Mouse (Mus musculus): Measurements from ENCODE around the gene Skida1. TPM values are rescaled to one million over a fixed set of nuclear protein-coding genes. Genes with fewer than 3 reads are reported as not detected.

The Skida1 gene
- polyA plus RNA-seq, 1 experiment = 0.24 TPM

GRCm38 (mm10) chr2:18056786-18057255 is 8.0 kb upstream of the Skida1 start:
- DNase-seq (ENCODE audit: low read depth, low spot score) = peak; percentile 81
- WGBS = under 1% methylated on average over 37 of the region's 50 CpGs

GRCm38 (mm10) chr2:18055929-18056785 is 7.3 kb upstream of the Skida1 start:
- WGBS = under 1% methylated on average over 46 of the region's 66 CpGs
- peak; percentile 67 for DNase-seq (ENCODE audit: low read depth, low spot score)

- 20% methylated on average over 20 of the region's 20 CpGs for WGBS
- no peak for DNase-seq (ENCODE audit: low read depth, low spot score)
Observed at GRCm38 (mm10) chr2:18055016-18055928, 6.4 kb upstream of the Skida1 start, which contains the start of gene Mllt10. Gene Mllt10 (plus strand): TSS chr2:18055237.

- DNase-seq (ENCODE audit: low read depth, low spot score) = no peak
- 51% methylated on average over 2 of the region's 2 CpGs for WGBS
Observed at GRCm38 (mm10) chr2:18053951-18054530, 5.2 kb upstream of the Skida1 start.

GRCm38 (mm10) chr2:18053243-18053950 is 4.5 kb upstream of the Skida1 start:
- DNase-seq (ENCODE audit: low read depth, low spot score) = no peak
- 93% methylated on average over 1 of the region's 1 CpGs for WGBS

GRCm38 (mm10) chr2:18052581-18052980 is 3.7 kb upstream of the Skida1 start:
- no peak for DNase-seq (ENCODE audit: low read depth, low spot score)
- WGBS = 90% methylated on average over 3 of the region's 3 CpGs

GRCm38 (mm10) chr2:18051831-18052170 is 3.0 kb upstream of the Skida1 start:
- WGBS = 94% methylated on average over 3 of the region's 3 CpGs

GRCm38 (mm10) chr2:18051026-18051830 is 2.4 kb upstream of the Skida1 start:
- WGBS = 81% methylated on average over 11 of the region's 11 CpGs
- no peak for DNase-seq (ENCODE audit: low read depth, low spot score)

More at GRCm38 (mm10) chr2:18051831-18052170, 3.0 kb upstream of the Skida1 start:
- DNase-seq (ENCODE audit: low read depth, low spot score) = no peak

GRCm38 (mm10) chr2:18050541-18050985 is 1.7 kb upstream of the Skida1 start:
- DNase-seq (ENCODE audit: low read depth, low spot score) = no peak
- 43% methylated on average over 10 of the region's 10 CpGs for WGBS

GRCm38 (mm10) chr2:18050018-18050417 is 1.2 kb upstream of the Skida1 start:
- WGBS = 65% methylated on average over 2 of the region's 2 CpGs
- DNase-seq (ENCODE audit: low read depth, low spot score) = no peak

- 33% methylated on average over 11 of the region's 11 CpGs for WGBS
- no peak for DNase-seq (ENCODE audit: low read depth, low spot score)
Observed at GRCm38 (mm10) chr2:18049279-18049821, 499 bp upstream of the Skida1 start.

- under 1% methylated on average over 70 of the region's 70 CpGs for WGBS
- no peak for DNase-seq (ENCODE audit: low read depth, low spot score)
Observed at GRCm38 (mm10) chr2:18047646-18048452, 1.0 kb downstream of the Skida1 start.

- WGBS = under 1% methylated on average over 64 of the region's 64 CpGs
- no peak for DNase-seq (ENCODE audit: low read depth, low spot score)
Observed at GRCm38 (mm10) chr2:18046758-18047645, 1.8 kb downstream of the Skida1 start.

GRCm38 (mm10) chr2:18046186-18046585 is 2.7 kb downstream of the Skida1 start:
- DNase-seq (ENCODE audit: low read depth, low spot score) = no peak
- 50% methylated on average over 4 of the region's 4 CpGs for WGBS

GRCm38 (mm10) chr2:18045781-18046181 is 3.1 kb downstream of the Skida1 start:
- WGBS = 75% methylated on average over 6 of the region's 6 CpGs
- DNase-seq (ENCODE audit: low read depth, low spot score) = no peak

- 72% methylated on average over 7 of the region's 7 CpGs for WGBS
- DNase-seq (ENCODE audit: low read depth, low spot score) = no peak
Observed at GRCm38 (mm10) chr2:18045143-18045780, 3.6 kb downstream of the Skida1 start.

Measured in large intestine, adult 2 months (tissue).